Mouse (Mus musculus) embryonic fibroblast, embryonic 13.5 days (primary cell): ENCODE results near the gene Fkbp5.
A peak's percentile ranks its signal among the peaks of the same experiment; 100 is the strongest.

Experiments
- CTCF ChIP-seq: IDR thresholded peaks from 2 replicates; pipeline ENCODE4 v1.5.1; 2011; ENCODE audit warnings: mild to moderate bottlenecking, control low read depth, low read length, moderate library complexity, borderline replicate concordance; ENCODE audit not compliant: insufficient read depth
- POLR2A ChIP-seq: IDR thresholded peaks from 2 replicates; pipeline ENCODE4 v1.6.1; 2011; ENCODE audit warnings: low read depth, mild to moderate bottlenecking, control low read depth, low read length, moderate library complexity

DNA sequence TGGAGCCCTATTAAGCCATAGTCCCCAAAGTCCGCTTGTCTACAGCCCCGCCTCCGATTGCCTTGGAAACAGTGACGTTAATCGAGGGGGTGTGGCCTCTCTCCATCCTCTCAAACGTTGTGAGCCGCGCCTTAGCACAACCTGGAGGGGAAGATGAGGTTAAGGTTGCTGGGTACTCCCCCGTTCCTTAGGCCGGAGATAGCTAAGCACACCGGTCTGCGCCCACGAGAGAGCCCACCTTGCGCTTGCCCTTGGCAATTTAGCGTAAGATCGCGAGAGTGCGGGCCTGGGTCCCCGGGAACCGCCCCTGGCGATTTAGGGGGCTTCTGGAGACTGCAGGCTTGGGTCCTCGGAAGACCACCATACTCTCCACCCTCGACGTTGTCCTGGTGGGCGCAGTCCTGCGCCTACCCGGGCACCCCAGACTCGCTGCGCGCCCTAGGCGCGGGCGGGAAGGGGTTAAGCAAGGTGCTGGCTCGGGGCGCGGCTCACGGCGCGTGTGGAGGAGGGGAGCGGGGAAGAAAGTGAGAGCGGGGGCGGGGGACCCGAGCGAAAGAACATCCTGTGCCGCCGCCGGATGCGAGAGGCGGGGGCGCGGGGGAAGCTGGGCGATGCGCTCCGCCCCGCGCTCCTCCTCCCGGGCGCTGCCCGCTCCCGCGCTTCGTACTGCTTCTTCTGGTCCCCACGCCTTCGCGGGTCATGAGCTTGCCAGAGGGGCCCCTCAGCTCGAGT lies 5.5 kb upstream of the Fkbp5 start:
- TF ChIP-seq POLR2A = peak; percentile 80
- no peak for TF ChIP-seq CTCF
